Mouse (Mus musculus): ENCODE measurements around the gene Sumf1. TPM values are rescaled to one million over a fixed set of nuclear protein-coding genes. Genes with fewer than 3 reads are reported as not detected.

Gene Sumf1
- total RNA-seq, 4 experiments from 2014 or later = 50.4 to 58.0 (median 51.8) TPM

- DNase-seq = no peak
Observed at GRCm38 (mm10) chr6:108206914-108207566, 21.7 kb upstream of the Sumf1 start.

- no peak for DNase-seq
Observed at GRCm38 (mm10) chr6:108206145-108206544, 20.8 kb upstream of the Sumf1 start.

GRCm38 (mm10) chr6:108204322-108204721 is 18.9 kb upstream of the Sumf1 start:
- DNase-seq = no peak

GRCm38 (mm10) chr6:108198286-108198685 is 12.9 kb upstream of the Sumf1 start:
- DNase-seq = no peak

GRCm38 (mm10) chr6:108197117-108197516 is 11.7 kb upstream of the Sumf1 start:
- DNase-seq = no peak

- no peak for DNase-seq
Observed at GRCm38 (mm10) chr6:108196665-108197064, 11.3 kb upstream of the Sumf1 start.

- DNase-seq = no peak
Observed at GRCm38 (mm10) chr6:108192632-108193031, 7.2 kb upstream of the Sumf1 start.

- DNase-seq = no peak
Observed at GRCm38 (mm10) chr6:108190690-108191089, 5.3 kb upstream of the Sumf1 start.

- no peak for DNase-seq
Observed at GRCm38 (mm10) chr6:108185685-108186009, 265 bp upstream of the Sumf1 start.

- no peak for DNase-seq
Observed at GRCm38 (mm10) chr6:108179087-108179486, 6.3 kb downstream of the Sumf1 start.

GRCm38 (mm10) chr6:108174181-108174580 is 11.2 kb downstream of the Sumf1 start:
- no peak for DNase-seq

- no peak for DNase-seq
Observed at GRCm38 (mm10) chr6:108172219-108172618, 13.2 kb downstream of the Sumf1 start.

- DNase-seq = no peak
Observed at GRCm38 (mm10) chr6:108169466-108169865, 15.9 kb downstream of the Sumf1 start.

GRCm38 (mm10) chr6:108168723-108169122 is 16.7 kb downstream of the Sumf1 start:
- DNase-seq = no peak

- no peak for DNase-seq
Observed at GRCm38 (mm10) chr6:108167946-108168680, 17.3 kb downstream of the Sumf1 start.

- no peak for DNase-seq
Observed at GRCm38 (mm10) chr6:108165598-108165997, 19.8 kb downstream of the Sumf1 start.

- DNase-seq = no peak
Observed at GRCm38 (mm10) chr6:108164935-108165334, 20.4 kb downstream of the Sumf1 start.

- no peak for DNase-seq
Observed at GRCm38 (mm10) chr6:108160608-108161007, 24.8 kb downstream of the Sumf1 start.

- no peak for DNase-seq
Observed at GRCm38 (mm10) chr6:108156881-108157280, 28.5 kb downstream of the Sumf1 start.

- no peak for DNase-seq
Observed at GRCm38 (mm10) chr6:108154243-108154642, 31.1 kb downstream of the Sumf1 start.

- no peak for DNase-seq
Observed at GRCm38 (mm10) chr6:108152661-108153269, 32.6 kb downstream of the Sumf1 start.

- DNase-seq = no peak
Observed at GRCm38 (mm10) chr6:108152081-108152480, 33.3 kb downstream of the Sumf1 start.

- DNase-seq = no peak
Observed at GRCm38 (mm10) chr6:108149235-108149634, 36.1 kb downstream of the Sumf1 start.

- no peak for DNase-seq
Observed at GRCm38 (mm10) chr6:108148435-108148834, 36.9 kb downstream of the Sumf1 start.
